Mouse (Mus musculus) adrenal gland, adult 8-10 months (tissue): ENCODE results near the gene Oip5. TPM values are rescaled to one million over a fixed set of nuclear protein-coding genes. Genes with fewer than 3 reads are reported as not detected.
"Not testable (repeated sequence)": the region's sequence is repeated elsewhere in the genome, so short reads cannot be mapped to it uniquely, and the experiment has no call there.

Experiments used
- DNase-seq: peaks from one replicate; pipeline ENCODE4 v3.0.0; 2022
- total RNA-seq, 4 experiments: library from RNA; stranded (reverse); gene quantifications; 2 replicates each; pipeline ENCODE4 v1.2.4; 2022

The Oip5 gene
- 1 to 10 TPM in 3 of 4 experiments, under 1 TPM in 1; 0.65 to 1.8 (median 1.2) TPM for total RNA-seq

GRCm38 (mm10) chr2:119618199-119618982 lies at the start of gene Oip5, which contains the start of gene Nusap1:
TSS of gene Oip5 (minus strand) at chr2:119618469.
TSS of gene Nusap1 (plus strand) at chr2:119618298.
- DNase-seq, result peak; percentile 90

GRCm38 (mm10) chr2:119665744-119666143 lies 47.5 kb upstream of the Oip5 start:
- DNase-seq, result not testable (repeated sequence)

- peak; percentile 66 for DNase-seq
Measured at GRCm38 (mm10) chr2:119662220-119663182, 44.2 kb upstream of the Oip5 start, which contains the start of gene Ndufaf1. TSS of gene Ndufaf1 (minus strand) at chr2:119662827.

- DNase-seq, result no peak
Measured at GRCm38 (mm10) chr2:119644254-119644653, 26.0 kb upstream of the Oip5 start.

- no peak for DNase-seq
Measured at GRCm38 (mm10) chr2:119641214-119641912, 23.1 kb upstream of the Oip5 start.

- DNase-seq, result no peak
Measured at GRCm38 (mm10) chr2:119636781-119637180, 18.5 kb upstream of the Oip5 start.

GRCm38 (mm10) chr2:119621302-119621701 lies 3.0 kb upstream of the Oip5 start:
- no peak for DNase-seq

- DNase-seq, result not testable (repeated sequence)
Measured at GRCm38 (mm10) chr2:119619002-119619401, 733 bp upstream of the Oip5 start.

GRCm38 (mm10) chr2:119617841-119618198 lies 449 bp downstream of the Oip5 start:
- DNase-seq, result no peak

GRCm38 (mm10) chr2:119607023-119607422 lies 11.2 kb downstream of the Oip5 start:
- no peak for DNase-seq

GRCm38 (mm10) chr2:119605361-119605973 lies 12.8 kb downstream of the Oip5 start:
- no peak for DNase-seq

GRCm38 (mm10) chr2:119603909-119604308 lies 14.4 kb downstream of the Oip5 start:
- DNase-seq, result no peak

- no peak for DNase-seq
Measured at GRCm38 (mm10) chr2:119602488-119602887, 15.8 kb downstream of the Oip5 start.

- DNase-seq, result not testable (repeated sequence)
Measured at GRCm38 (mm10) chr2:119601575-119601974, 16.7 kb downstream of the Oip5 start.

GRCm38 (mm10) chr2:119601027-119601426 lies 17.2 kb downstream of the Oip5 start:
- DNase-seq, result no peak

- DNase-seq, result no peak
Measured at GRCm38 (mm10) chr2:119596781-119597330, 21.4 kb downstream of the Oip5 start.

GRCm38 (mm10) chr2:119595308-119595707 lies 23.0 kb downstream of the Oip5 start:
- no peak for DNase-seq

GRCm38 (mm10) chr2:119594113-119594981 lies 23.9 kb downstream of the Oip5 start:
- DNase-seq, result peak; percentile 94

GRCm38 (mm10) chr2:119593765-119594112 lies 24.5 kb downstream of the Oip5 start:
- DNase-seq, result no peak

- DNase-seq, result no peak
Measured at GRCm38 (mm10) chr2:119591247-119591646, 27.0 kb downstream of the Oip5 start.

- DNase-seq, result peak; percentile 41
Measured at GRCm38 (mm10) chr2:119587383-119587782, 30.9 kb downstream of the Oip5 start.
